Mouse (Mus musculus) hematopoietic multipotent progenitor cell, adult 10-12 weeks (in vitro differentiated cells): ENCODE results near the gene Bean1. TPM values are rescaled to one million over a fixed set of nuclear protein-coding genes. Genes with fewer than 3 reads are reported as not detected.

Experiments
- polyA plus RNA-seq: library from polyadenylated mRNA; stranded (reverse); fragments of >175 nt; gene quantifications from 2 replicates; pipeline ENCODE4 v1.2.3, GENCODE M21; 2012; ENCODE audit warnings: low replicate concordance

The Bean1 gene
- 0.13 TPM in 1 of 2 replicates, not detected in the other for polyA plus RNA-seq

GRCm38 (mm10) chr8:104170118-104171049 lies at the start of gene Bean1:
Gene Bean1, plus strand, starts transcription at chr8:104170442.

GRCm38 (mm10) chr8:104248276-104248675 lies 78.0 kb downstream of the Bean1 start, which contains the start of gene Tk2:
Gene Tk2, minus strand, starts transcription at chr8:104248558.

GRCm38 (mm10) chr8:104250439-104251367 lies 80.5 kb downstream of the Bean1 start, which contains the start of gene Cklf:
Gene Cklf, plus strand, starts transcription at chr8:104250861.

Other genes starting within 250 kb of the Bean1 start
- gene Cdh5, start 68.8 kb upstream of the Bean1 start, polyA plus RNA-seq, result 1.2 and 5.4 TPM in 2 replicates
- gene Tk2, start 78.1 kb downstream of the Bean1 start, polyA plus RNA-seq, result 71.7 and 79.9 TPM in 2 replicates
- gene Cklf, start 80.4 kb downstream of the Bean1 start, polyA plus RNA-seq, result 11.3 and 21.4 TPM in 2 replicates
- gene Cmtm2a, start 122.7 kb downstream of the Bean1 start, polyA plus RNA-seq, result 0.25 TPM in 1 of 2 replicates, not detected in the other
- gene Gm45711, start 139.6 kb downstream of the Bean1 start, polyA plus RNA-seq, result not detected in 2 replicates
- gene Cmtm1, start 139.7 kb downstream of the Bean1 start, polyA plus RNA-seq, result not detected in 2 replicates
- not detected in 2 replicates for gene Gm11020, start 151.1 kb downstream of the Bean1 start, polyA plus RNA-seq
- gene Cmtm2b, start 151.8 kb downstream of the Bean1 start, polyA plus RNA-seq, result not detected in 2 replicates
- 59.0 and 140 TPM in 2 replicates for gene Cmtm3, start 169.0 kb downstream of the Bean1 start, polyA plus RNA-seq
- 3.1 and 4.1 TPM in 2 replicates for gene Cmtm4, start 225.4 kb downstream of the Bean1 start, polyA plus RNA-seq